Mouse (Mus musculus): ENCODE data around the gene Slc4a4. TPM values are rescaled to one million over a fixed set of nuclear protein-coding genes. Genes with fewer than 3 reads are reported as not detected.

Gene Slc4a4
- polyA plus RNA-seq (2015; fragmentation: Nextera tagmentation; extraction: Ambion mirVana) = 1.1 and 1.5 TPM in 2 replicates

- DNase-seq (ENCODE audit: low spot score) = no peak
Observed at GRCm38 (mm10) chr5:88886668-88887555, at the start of gene Slc4a4. Gene Slc4a4 (plus strand): TSS chr5:88886818.

- DNase-seq (ENCODE audit: low spot score) = no peak
Observed at GRCm38 (mm10) chr5:88840080-88840798, 46.4 kb upstream of the Slc4a4 start.

- DNase-seq (ENCODE audit: low spot score) = no peak
Observed at GRCm38 (mm10) chr5:88857311-88857710, 29.3 kb upstream of the Slc4a4 start.

GRCm38 (mm10) chr5:88857801-88858200, 28.8 kb upstream of the Slc4a4 start:
- no peak for DNase-seq (ENCODE audit: low spot score)

GRCm38 (mm10) chr5:88858226-88858625, 28.4 kb upstream of the Slc4a4 start:
- no peak for DNase-seq (ENCODE audit: low spot score)

- no peak for DNase-seq (ENCODE audit: low spot score)
Observed at GRCm38 (mm10) chr5:88862163-88862562, 24.5 kb upstream of the Slc4a4 start.

GRCm38 (mm10) chr5:88862794-88863193, 23.8 kb upstream of the Slc4a4 start:
- DNase-seq (ENCODE audit: low spot score) = no peak

GRCm38 (mm10) chr5:88884101-88884500, 2.5 kb upstream of the Slc4a4 start:
- peak; percentile 20 for DNase-seq (ENCODE audit: low spot score)

- DNase-seq (ENCODE audit: low spot score) = no peak
Observed at GRCm38 (mm10) chr5:88885503-88885902, 1.1 kb upstream of the Slc4a4 start.

- DNase-seq (ENCODE audit: low spot score) = no peak
Observed at GRCm38 (mm10) chr5:88885944-88886343, 674 bp upstream of the Slc4a4 start.

GRCm38 (mm10) chr5:88886349-88886667, 310 bp upstream of the Slc4a4 start:
- no peak for DNase-seq (ENCODE audit: low spot score)

- no peak for DNase-seq (ENCODE audit: low spot score)
Observed at GRCm38 (mm10) chr5:88887556-88888412, 1.2 kb downstream of the Slc4a4 start.

GRCm38 (mm10) chr5:88888413-88888700, 1.7 kb downstream of the Slc4a4 start:
- DNase-seq (ENCODE audit: low spot score) = no peak

- DNase-seq (ENCODE audit: low spot score) = no peak
Observed at GRCm38 (mm10) chr5:88889326-88889725, 2.7 kb downstream of the Slc4a4 start.

GRCm38 (mm10) chr5:88890146-88890545, 3.5 kb downstream of the Slc4a4 start:
- DNase-seq (ENCODE audit: low spot score) = no peak

GRCm38 (mm10) chr5:88896574-88896973, 10.0 kb downstream of the Slc4a4 start:
- no peak for DNase-seq (ENCODE audit: low spot score)

GRCm38 (mm10) chr5:88903111-88903510, 16.5 kb downstream of the Slc4a4 start:
- DNase-seq (ENCODE audit: low spot score) = no peak

- no peak for DNase-seq (ENCODE audit: low spot score)
Observed at GRCm38 (mm10) chr5:88903526-88903925, 16.9 kb downstream of the Slc4a4 start.

GRCm38 (mm10) chr5:88904841-88905240, 18.2 kb downstream of the Slc4a4 start:
- DNase-seq (ENCODE audit: low spot score) = no peak

- DNase-seq (ENCODE audit: low spot score) = no peak
Observed at GRCm38 (mm10) chr5:88907615-88908014, 21.0 kb downstream of the Slc4a4 start.

- DNase-seq (ENCODE audit: low spot score) = no peak
Observed at GRCm38 (mm10) chr5:88912629-88913028, 26.0 kb downstream of the Slc4a4 start.

- DNase-seq (ENCODE audit: low spot score) = no peak
Observed at GRCm38 (mm10) chr5:88915082-88915481, 28.5 kb downstream of the Slc4a4 start.

Data from thymus, postnatal 0 days (tissue).